Mouse (Mus musculus) midbrain, embryonic 13.5 days (tissue): ENCODE data around the gene Slco1c1. TPM values are rescaled to one million over a fixed set of nuclear protein-coding genes. Genes with fewer than 3 reads are reported as not detected.

Experiments used
- ATAC-seq: fragments of 200-750 bp; cut with Nextera tagmentation; 2 replicates; pipeline ENCODE4 v1.8.0; 2017; ENCODE audit warnings: mild to moderate bottlenecking, moderate TSS enrichment, moderate library complexity
- H3K27ac ChIP-seq: fragments of 300-500 bp; sonication (generic); 2 replicates; pipeline ENCODE4 v1.5.1; 2015; ENCODE audit warnings: inconsistent platforms, mild to moderate bottlenecking, moderate library complexity
- H3K27me3 ChIP-seq: fragments of 300-500 bp; sonication (generic); 2 replicates; pipeline ENCODE4 v1.6.1; 2015; ENCODE audit warnings: mild to moderate bottlenecking, inconsistent platforms
- H3K36me3 ChIP-seq: fragments of 300-500 bp; sonication (generic); 2 replicates; pipeline ENCODE4 v1.6.1; 2015; ENCODE audit warnings: mild to moderate bottlenecking, inconsistent platforms
- H3K4me1 ChIP-seq: fragments of 300-500 bp; sonication (generic); replicated peaks from 2 replicates; pipeline ENCODE4 v1.6.1; 2015; ENCODE audit warnings: inconsistent platforms
- H3K4me2 ChIP-seq: fragments of 300-500 bp; sonication (generic); replicated peaks from 2 replicates; pipeline ENCODE4 v1.6.1; 2015; ENCODE audit warnings: moderate library complexity, mild to moderate bottlenecking, inconsistent platforms
- H3K4me3 ChIP-seq: fragments of 300-500 bp; sonication (generic); replicated peaks from 2 replicates; pipeline ENCODE4 v1.5.1; 2015; ENCODE audit warnings: mild to moderate bottlenecking, inconsistent platforms
- H3K9ac ChIP-seq: fragments of 300-500 bp; sonication (generic); replicated peaks from 2 replicates; pipeline ENCODE4 v1.6.1; 2015; ENCODE audit warnings: mild to moderate bottlenecking, inconsistent platforms
- H3K9me3 ChIP-seq: fragments of 300-500 bp; sonication (generic); 2 replicates; pipeline ENCODE4 v1.6.1; 2016; ENCODE audit warnings: mild to moderate bottlenecking, inconsistent platforms
- WGBS: fragments of 180-500 bp; shearing (Covaris S2); methylation state at CpG from one replicate; pipeline ENCODE4 v1.1.7; 2015; 5-methylcytosine and 5-hydroxymethylcytosine counted together
- polyA plus RNA-seq: library from polyadenylated mRNA; unstranded; fragments of >200 nt; fragmentation: Nextera tagmentation; extraction: Ambion mirVana; gene quantifications from 2 replicates; pipeline ENCODE4 v1.2.1, GENCODE M21; 2015

Slco1c1 gene
- 6.4 and 6.9 TPM in 2 replicates for polyA plus RNA-seq

DNA sequence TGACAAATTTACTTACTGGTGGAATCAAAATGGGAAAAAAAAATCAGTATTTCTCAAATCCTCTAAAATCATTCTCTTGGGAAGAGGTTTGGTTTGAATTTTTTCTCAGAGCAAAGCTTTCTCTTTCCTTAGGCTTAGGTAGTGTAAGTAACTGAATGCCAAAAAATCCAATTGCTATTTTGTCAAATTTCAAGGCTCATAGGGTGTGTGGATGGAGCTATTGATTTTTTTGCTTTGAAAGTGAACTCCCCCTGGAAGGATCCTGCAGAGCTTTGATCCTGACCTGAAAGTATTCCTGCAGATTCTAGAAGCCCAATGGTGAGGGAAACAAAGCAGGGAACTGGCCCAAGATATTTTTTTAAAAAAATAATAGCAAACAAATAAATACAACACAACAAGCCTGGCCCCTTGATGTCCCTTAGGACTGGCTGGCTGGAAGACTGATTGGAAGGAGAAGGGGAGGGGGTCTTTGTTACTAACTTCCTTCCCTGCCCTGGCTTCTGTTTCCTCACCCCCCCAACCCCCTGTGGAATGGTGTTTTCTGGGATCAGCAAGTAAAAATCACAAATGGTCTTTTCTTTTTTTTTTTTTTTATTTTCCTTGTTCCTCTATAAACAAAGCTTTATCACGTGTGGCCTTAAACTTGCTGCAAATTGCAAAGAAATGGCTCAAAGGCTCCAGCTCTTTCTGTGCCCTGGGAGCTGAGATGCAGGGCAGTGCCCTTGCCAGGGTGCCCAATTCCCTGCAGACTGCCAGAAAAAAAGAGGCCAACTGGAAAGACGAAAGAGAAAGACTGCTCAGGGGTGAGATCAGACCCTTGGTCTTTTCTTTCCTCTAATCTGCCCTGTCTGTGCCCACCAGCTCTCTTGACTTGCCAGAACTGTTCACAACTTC is at the start of gene Slco1c1:
Slco1c1 (plus strand) TSS at position 622 of the 894 bp plus-strand sequence.
- H3K36me3 ChIP-seq, result no peaks in the 10 kb centered on the region
- no peaks in the 10 kb centered on the region for H3K9me3 ChIP-seq
- H3K9ac ChIP-seq, result no peak within 1 kb of the TSS
- WGBS, result 61% methylated on average over 2 of the region's 2 CpGs
- H3K4me1 ChIP-seq, result peaks cover 3% of the 10 kb centered on the region; the same call in 1 of the 2 replicates
- no peak within 1 kb of the TSS for H3K4me3 ChIP-seq
- H3K4me2 ChIP-seq, result no peak within 1 kb of the TSS
- ATAC-seq, result no peak
- H3K27ac ChIP-seq, result no peak within 1 kb of the TSS
- no peaks in the 10 kb centered on the region for H3K27me3 ChIP-seq

DNA sequence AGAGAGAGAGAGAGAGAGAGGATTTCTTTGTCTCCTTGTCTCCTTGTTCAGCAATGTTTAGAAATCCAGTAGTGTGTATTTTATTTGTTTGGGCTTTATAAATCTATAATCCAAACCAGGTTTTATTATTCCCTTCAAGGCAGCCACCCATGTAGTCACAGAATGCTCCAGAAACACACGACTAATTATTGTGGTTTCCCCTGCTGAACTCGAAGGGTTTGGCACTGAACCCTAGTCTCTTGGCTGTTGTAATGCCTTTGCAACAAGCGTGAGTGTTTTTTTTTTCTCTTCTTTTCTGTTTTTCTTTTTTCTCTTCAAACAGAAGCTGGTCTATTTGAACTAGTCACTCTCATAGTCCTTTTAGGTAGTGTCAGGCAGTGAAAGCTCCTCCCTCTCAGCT is 49.5 kb upstream of the Slco1c1 start:
- H3K27ac ChIP-seq, result no peak overlapping the region
- H3K9ac ChIP-seq, result no peak overlapping the region
- ATAC-seq, result no peak
- no peaks in the 10 kb centered on the region for H3K4me1 ChIP-seq
- no peaks in the 10 kb centered on the region for H3K27me3 ChIP-seq
- no peaks in the 10 kb centered on the region for H3K36me3 ChIP-seq
- WGBS, result 72% methylated on average over 3 of the region's 3 CpGs
- no peaks in the 10 kb centered on the region for H3K9me3 ChIP-seq
- H3K4me2 ChIP-seq, result no peak overlapping the region
- no peak overlapping the region for H3K4me3 ChIP-seq

DNA sequence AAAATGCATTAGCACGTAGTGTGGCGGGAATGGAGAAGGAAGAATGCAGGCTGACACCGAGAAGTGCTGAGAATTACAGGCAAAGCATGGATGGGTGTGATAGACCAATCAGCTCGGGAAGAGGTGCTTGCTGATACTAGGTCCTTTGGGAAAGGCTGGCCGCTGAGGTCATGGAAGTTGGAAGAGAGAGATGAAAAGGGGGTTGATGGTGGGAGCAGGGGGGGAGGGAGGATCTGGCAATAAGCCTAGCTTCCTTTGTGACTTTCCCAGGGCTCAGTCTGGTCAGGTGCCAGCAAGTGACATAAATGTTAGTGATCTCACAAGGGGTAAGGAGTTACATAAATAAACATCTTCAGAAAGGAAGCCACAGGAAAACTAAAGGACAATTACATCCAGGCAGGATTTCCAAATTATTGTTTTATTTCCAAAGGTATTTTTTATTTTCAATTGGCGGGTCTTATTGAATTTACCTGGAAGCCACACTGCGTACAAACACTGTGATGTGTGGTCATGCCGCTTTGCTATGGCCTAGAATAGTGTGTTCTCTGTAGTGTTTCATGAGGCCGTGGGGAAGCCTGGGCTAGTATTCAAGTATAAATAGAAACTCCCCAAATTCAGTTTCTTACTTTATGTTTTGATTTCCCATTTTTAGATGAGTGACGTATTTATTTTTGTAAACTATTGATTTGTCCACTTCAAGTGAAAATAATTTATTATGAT is 38.7 kb upstream of the Slco1c1 start:
- Histone ChIP-seq H3K36me3 (no peaks in the 10 kb centered on the region), H3K9me3 (no peaks in the 10 kb centered on the region), H3K4me3 (no peak overlapping the region), H3K9ac (no peak overlapping the region), H3K27ac (no peak overlapping the region), H3K4me2 (no peak overlapping the region), H3K4me1 (peaks cover 8% of the 10 kb centered on the region; the same call in 1 of the 2 replicates), H3K27me3 (peaks cover 4% of the 10 kb centered on the region; the same call in 1 of the 2 replicates)
- 64% methylated on average over 10 of the region's 10 CpGs for WGBS
- ATAC-seq, result peak; percentile 74

DNA sequence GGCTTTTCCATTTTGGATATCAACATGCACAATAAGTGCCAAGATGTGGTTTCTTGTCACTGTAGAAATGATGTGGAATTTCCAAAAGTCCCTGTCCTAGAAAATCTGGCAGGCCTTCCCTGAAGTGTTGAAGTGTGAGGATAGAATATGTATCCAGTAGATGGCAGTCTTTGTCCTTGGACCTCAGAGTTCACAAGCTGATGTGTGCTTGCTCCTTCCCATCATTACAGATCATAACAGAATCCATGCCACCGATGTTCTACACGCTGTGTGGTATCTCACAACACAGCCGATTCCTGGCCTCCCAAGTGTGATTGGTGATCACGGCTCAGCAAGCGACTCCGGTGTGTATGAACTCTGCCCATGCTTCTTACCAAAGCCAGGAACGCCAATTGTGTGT is 36.9 kb upstream of the Slco1c1 start:
- Histone ChIP-seq H3K27ac (no peak overlapping the region), H3K4me1 (peaks cover 8% of the 10 kb centered on the region; the same call in 1 of the 2 replicates), H3K4me2 (no peak overlapping the region), H3K36me3 (no peaks in the 10 kb centered on the region), H3K9me3 (no peaks in the 10 kb centered on the region), H3K27me3 (peaks cover 9% of the 10 kb centered on the region; the same call in 1 of the 2 replicates), H3K4me3 (no peak overlapping the region), H3K9ac (no peak overlapping the region)
- WGBS, result 61% methylated on average over 7 of the region's 7 CpGs
- ATAC-seq, result peak; percentile 80

DNA sequence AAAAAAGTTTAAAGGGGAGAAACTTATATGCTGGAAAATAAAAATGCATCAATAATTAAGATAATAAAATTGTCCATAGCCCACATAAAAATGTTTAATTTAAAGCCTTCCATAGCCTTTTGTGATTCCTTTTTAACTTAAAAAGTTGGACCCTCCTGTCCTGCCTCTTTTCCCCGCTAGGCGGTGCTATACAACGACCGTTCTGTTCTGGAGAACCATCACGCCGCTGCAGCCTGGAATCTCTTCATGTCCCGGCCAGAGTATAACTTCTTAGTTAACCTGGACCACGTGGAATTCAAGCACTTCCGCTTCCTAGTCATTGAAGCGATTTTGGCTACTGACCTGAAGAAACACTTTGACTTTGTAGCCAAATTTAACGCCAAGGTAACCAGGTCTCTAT is 35.5 kb upstream of the Slco1c1 start:
- 17% methylated on average over 11 of the region's 11 CpGs for WGBS
- Histone ChIP-seq H3K36me3 (no peaks in the 10 kb centered on the region), H3K4me2 (no peak overlapping the region), H3K9ac (no peak overlapping the region), H3K27me3 (peaks cover 15% of the 10 kb centered on the region), H3K4me3 (no peak overlapping the region), H3K9me3 (no peaks in the 10 kb centered on the region), H3K4me1 (peaks cover 8% of the 10 kb centered on the region; the same call in 1 of the 2 replicates), H3K27ac (no peak overlapping the region)
- no peak for ATAC-seq

DNA sequence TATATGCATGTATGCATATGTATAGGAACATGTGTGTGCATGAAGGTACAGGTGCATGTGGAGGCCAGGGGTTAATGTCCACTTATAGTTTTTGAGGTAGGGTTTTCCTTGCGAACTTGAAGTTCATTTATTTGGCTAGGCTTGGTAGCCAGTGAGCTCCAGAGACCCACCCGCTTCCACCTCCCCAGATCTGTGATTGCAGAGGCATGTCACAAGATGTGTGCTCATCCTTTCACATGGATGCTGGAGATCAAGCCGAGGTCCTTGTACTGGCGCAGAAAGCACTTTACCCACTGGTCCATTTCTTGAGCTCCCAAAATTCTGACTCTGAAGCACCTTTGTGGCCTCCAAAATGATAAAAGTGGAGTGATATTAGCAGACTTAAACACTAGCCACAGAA is 29.3 kb upstream of the Slco1c1 start:
- 55% methylated on average over 4 of the region's 4 CpGs for WGBS
- Histone ChIP-seq H3K4me2 (no peak overlapping the region), H3K9ac (no peak overlapping the region), H3K36me3 (no peaks in the 10 kb centered on the region), H3K27me3 (peaks cover 14% of the 10 kb centered on the region; the same call in 1 of the 2 replicates), H3K9me3 (no peaks in the 10 kb centered on the region), H3K27ac (peak overlapping the region; percentile 49; the same call in 1 of the 2 replicates), H3K4me3 (no peak overlapping the region), H3K4me1 (peaks cover 18% of the 10 kb centered on the region)
- no peak; the same call in 1 of the 2 replicates for ATAC-seq

DNA sequence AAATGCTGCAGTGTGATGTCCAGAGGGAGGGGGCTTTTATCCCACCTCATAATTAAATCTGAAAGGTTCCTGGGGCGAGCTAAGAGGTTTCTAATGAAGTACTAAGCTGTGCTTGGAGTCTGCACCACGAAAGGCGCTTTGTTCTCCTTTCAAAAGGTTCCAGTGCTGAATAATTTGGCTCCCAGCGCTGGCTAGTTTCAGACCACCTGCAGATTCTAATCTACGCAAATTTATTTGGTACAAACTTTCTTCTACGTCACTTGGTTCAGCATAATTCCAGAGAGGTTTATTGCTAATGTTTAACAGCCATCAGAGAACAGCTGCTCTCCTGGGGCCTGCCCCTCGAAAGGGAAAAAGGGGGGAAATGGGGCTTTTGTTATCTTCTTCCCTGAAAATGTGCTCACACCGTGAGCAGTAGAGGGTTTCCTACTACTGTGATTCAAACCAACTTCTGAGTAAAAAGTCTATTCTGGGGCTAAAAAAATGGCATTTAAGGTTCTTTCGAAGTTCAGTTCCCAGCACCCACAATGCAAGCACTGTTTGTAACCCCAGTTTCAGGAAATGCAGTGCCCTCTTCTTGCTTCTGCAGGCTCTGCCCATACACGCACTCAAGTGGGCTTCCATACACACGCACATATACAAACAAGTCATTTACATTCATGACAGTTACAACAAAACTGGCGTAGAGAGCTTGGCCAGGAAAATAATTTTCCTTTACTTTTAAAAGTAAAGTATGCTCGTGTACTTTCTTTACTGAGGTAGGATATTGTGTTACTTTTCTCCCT is 28.3 kb upstream of the Slco1c1 start:
- Histone ChIP-seq H3K4me1 (peaks cover 18% of the 10 kb centered on the region), H3K4me2 (0 out of 2 replicates have a peak overlapping the region, but pooled peaks have one; percentile 9), H3K9ac (no peak overlapping the region), H3K4me3 (no peak overlapping the region), H3K36me3 (no peaks in the 10 kb centered on the region), H3K9me3 (no peaks in the 10 kb centered on the region), H3K27me3 (peaks cover 14% of the 10 kb centered on the region; the same call in 1 of the 2 replicates), H3K27ac (peak overlapping the region; percentile 49)
- ATAC-seq, result peak; percentile 94
- WGBS, result 4% methylated on average over 13 of the region's 13 CpGs

DNA sequence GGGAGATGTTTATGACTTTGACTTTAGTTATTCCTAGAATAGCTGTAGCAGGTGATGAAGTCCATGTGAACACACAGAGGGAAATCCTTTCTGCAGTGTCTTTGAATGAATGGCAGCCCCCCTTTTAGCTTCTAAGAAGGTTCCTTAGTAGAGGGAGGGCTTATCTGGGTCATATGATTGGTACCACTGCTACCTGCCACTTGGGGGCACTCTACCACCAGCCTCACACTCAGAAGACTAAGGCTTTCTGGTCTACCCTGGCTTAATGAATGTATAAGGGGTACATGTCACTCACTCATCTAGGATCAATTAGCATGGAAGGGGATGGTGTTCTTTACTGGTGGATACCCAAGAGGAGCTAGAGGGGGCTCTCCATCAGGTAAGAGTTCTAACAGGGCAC is 24.7 kb upstream of the Slco1c1 start:
- no peak for ATAC-seq
- H3K27me3 ChIP-seq, result 0 out of 2 replicates have a peak, but pooled peaks cover 3% of the 10 kb centered on the region
- H3K9me3 ChIP-seq, result no peaks in the 10 kb centered on the region
- no peaks in the 10 kb centered on the region for H3K36me3 ChIP-seq
- no peak overlapping the region for H3K4me3 ChIP-seq
- H3K4me2 ChIP-seq, result no peak overlapping the region
- no peak overlapping the region for H3K9ac ChIP-seq
- no peak overlapping the region for H3K27ac ChIP-seq
- peaks cover 18% of the 10 kb centered on the region for H3K4me1 ChIP-seq

DNA sequence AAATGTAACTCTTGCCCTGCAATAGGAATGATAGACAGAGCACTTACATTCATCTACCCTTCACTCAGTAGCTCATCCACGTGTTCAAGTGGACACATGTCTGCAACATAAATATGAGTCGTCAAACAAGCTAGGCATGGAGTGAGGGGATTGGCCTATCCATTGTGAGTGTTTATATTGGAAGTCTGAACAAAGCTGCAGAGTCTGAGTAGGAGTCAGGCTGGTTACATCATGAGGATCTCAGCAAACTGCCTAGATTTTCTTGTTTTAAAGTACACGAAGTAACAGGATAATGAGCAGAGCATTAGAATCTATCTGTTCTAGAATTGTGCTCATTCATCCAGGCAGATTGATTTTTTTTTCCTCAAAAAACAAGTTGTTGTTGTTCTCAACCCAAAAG is 23.0 kb upstream of the Slco1c1 start:
- ATAC-seq, result no peak
- Histone ChIP-seq H3K4me2 (no peak overlapping the region), H3K27ac (no peak overlapping the region), H3K9me3 (no peaks in the 10 kb centered on the region), H3K4me1 (peaks cover 4% of the 10 kb centered on the region), H3K4me3 (no peak overlapping the region), H3K36me3 (no peaks in the 10 kb centered on the region), H3K27me3 (0 out of 2 replicates have a peak, but pooled peaks cover 3% of the 10 kb centered on the region), H3K9ac (no peak overlapping the region)
- WGBS, result 82% methylated on average over 3 of the region's 3 CpGs

DNA sequence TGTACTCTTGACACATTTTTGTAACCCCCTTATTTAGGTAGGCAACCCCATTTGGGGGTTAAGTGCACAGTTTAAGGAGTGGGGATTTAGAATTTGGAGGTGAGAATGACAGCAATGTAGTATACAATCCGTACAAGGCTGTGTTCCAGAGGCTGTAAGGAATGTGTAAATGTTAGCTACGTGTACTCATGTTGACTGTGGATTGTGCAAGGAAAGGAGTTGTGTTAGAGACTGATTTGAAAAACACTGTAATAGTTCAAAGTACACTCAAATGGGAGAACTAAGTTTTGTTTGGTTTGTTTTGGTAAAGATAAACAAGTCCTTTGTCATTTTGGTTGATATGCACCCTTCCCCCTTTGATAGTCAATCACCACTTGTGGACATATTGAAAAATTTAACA is 1.6 kb upstream of the Slco1c1 start:
- Histone ChIP-seq H3K4me2 (no peak overlapping the region), H3K27me3 (no peaks in the 10 kb centered on the region), H3K9me3 (no peaks in the 10 kb centered on the region), H3K4me3 (no peak overlapping the region), H3K27ac (no peak overlapping the region), H3K9ac (no peak overlapping the region), H3K4me1 (peaks cover 3% of the 10 kb centered on the region; the same call in 1 of the 2 replicates), H3K36me3 (no peaks in the 10 kb centered on the region)
- ATAC-seq, result no peak
- WGBS, result 89% methylated on average over 2 of the region's 2 CpGs

DNA sequence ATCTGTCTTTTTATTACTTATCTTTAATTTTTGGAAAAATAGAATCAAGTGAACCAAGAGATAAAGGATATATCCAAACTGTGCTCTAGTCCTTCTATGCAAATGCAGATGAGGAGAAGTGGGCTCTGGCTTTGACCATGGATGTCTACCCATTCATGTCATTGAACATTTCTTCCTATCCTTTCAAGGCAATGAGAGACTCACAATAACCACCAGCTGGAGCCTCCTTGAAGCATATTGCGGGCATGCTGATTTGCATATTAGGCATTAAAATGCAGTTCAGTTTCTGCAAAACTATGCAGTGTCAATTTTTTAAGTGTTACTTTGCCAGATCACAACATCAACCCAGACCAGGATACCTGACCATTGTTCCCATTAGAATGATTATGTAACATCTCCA is 1.6 kb downstream of the Slco1c1 start:
- Histone ChIP-seq H3K9ac (no peak overlapping the region), H3K9me3 (no peaks in the 10 kb centered on the region), H3K4me2 (no peak overlapping the region), H3K4me3 (no peak overlapping the region), H3K36me3 (no peaks in the 10 kb centered on the region), H3K27me3 (no peaks in the 10 kb centered on the region), H3K27ac (no peak overlapping the region), H3K4me1 (peaks cover 3% of the 10 kb centered on the region; the same call in 1 of the 2 replicates)
- WGBS, result 42% methylated on average over 1 of the region's 1 CpGs
- no peak for ATAC-seq
